Mouse (Mus musculus) kidney, postnatal 0 days (tissue): ENCODE data around the gene Gdf9. TPM values are rescaled to one million over a fixed set of nuclear protein-coding genes. Genes with fewer than 3 reads are reported as not detected.

Source experiments
- ATAC-seq: fragments of 200-750 bp; cut with Nextera tagmentation; replicated peaks from 2 replicates; pipeline ENCODE4 v1.8.0; 2017; ENCODE audit warnings: low read depth, moderate number of reproducible peaks, moderate TSS enrichment, moderate library complexity; ENCODE audit not compliant: low FRiP score
- DNase-seq: peaks from one replicate; pipeline ENCODE4 v3.0.0-alpha.2; 2016; ENCODE audit warnings: low spot score
- H3K27ac ChIP-seq: fragments of 300-500 bp; sonication (generic); 2 replicates; pipeline ENCODE4 v1.5.1; 2014; ENCODE audit warnings: mild to moderate bottlenecking
- H3K27me3 ChIP-seq: fragments of 300-500 bp; sonication (generic); 2 replicates; pipeline ENCODE4 v1.6.1; 2014; ENCODE audit warnings: low read length, mixed read lengths; ENCODE audit not compliant: insufficient read depth
- H3K36me3 ChIP-seq: fragments of 300-500 bp; sonication (generic); 2 replicates; pipeline ENCODE4 v1.6.1; 2014; ENCODE audit warnings: low read length, mixed read lengths; ENCODE audit not compliant: insufficient read depth
- H3K4me1 ChIP-seq: fragments of 300-500 bp; sonication (generic); replicated peaks from 2 replicates; pipeline ENCODE4 v1.6.1; 2014; ENCODE audit warnings: antibody characterized with exemption, low read length, mixed read lengths; ENCODE audit not compliant: insufficient read depth
- H3K4me2 ChIP-seq: fragments of 300-500 bp; sonication (generic); 2 replicates; pipeline ENCODE4 v1.6.1; 2014; ENCODE audit warnings: mild to moderate bottlenecking, low read length, moderate library complexity, mixed read lengths
- H3K4me3 ChIP-seq: fragments of 300-500 bp; sonication (generic); replicated peaks from 2 replicates; pipeline ENCODE4 v1.5.1; 2014; ENCODE audit warnings: low read depth, low read length
- H3K9ac ChIP-seq: fragments of 300-500 bp; sonication (generic); 2 replicates; pipeline ENCODE4 v1.6.1; 2014; ENCODE audit warnings: low read depth, low read length
- H3K9me3 ChIP-seq: fragments of 300-500 bp; sonication (generic); replicated peaks from 2 replicates; pipeline ENCODE4 v1.6.1; 2016; ENCODE audit warnings: low read length, inconsistent platforms, mixed read lengths
- CTCF ChIP-seq: IDR thresholded peaks from 2 replicates; pipeline ENCODE4 v1.5.1; 2016; ENCODE audit warnings: antibody characterized with exemption, low read depth, mild to moderate bottlenecking, moderate library complexity
- WGBS: fragments of 180-500 bp; shearing (Covaris S2); extraction: QIAGEN DNeasy Blood & Tissue Kit; methylation state at CpG from one replicate; pipeline ENCODE4 v1.1.7; 2014; 5-methylcytosine and 5-hydroxymethylcytosine counted together
- polyA plus RNA-seq: library from polyadenylated mRNA; unstranded; fragments of >200 nt; fragmentation: Nextera tagmentation; extraction: Ambion mirVana; gene quantifications from 2 replicates; pipeline ENCODE4 v1.2.1, GENCODE M21; 2015

Gdf9 gene
- polyA plus RNA-seq, 1 experiment from 2014 or later = 0.57 TPM

DNA sequence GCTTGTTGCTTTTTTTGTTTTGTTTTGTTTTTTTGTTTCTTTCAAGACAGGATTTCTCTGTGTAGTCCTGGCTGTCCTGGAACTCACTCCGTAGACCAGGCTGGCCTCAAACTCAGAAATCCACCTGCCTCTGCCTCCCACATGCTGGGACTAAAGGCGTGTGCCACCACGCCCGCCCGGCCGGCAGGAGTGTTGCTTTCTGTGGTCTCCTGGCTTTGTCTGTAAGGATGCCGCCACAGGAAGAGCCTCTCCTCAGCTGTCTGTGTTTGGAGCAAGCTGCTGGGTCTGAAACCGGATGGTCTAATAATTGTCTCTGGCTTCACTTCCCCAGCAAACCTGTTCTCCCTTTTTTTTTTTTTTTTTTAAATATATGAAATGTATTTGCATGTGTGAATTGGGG is 4.7 kb downstream of the Gdf9 start:
- Histone ChIP-seq H3K4me1 (no peaks in the 10 kb centered on the region; the same call in 1 of the 2 replicates), H3K9me3 (no peaks in the 10 kb centered on the region), H3K27ac (no peak overlapping the region), H3K36me3 (no peaks in the 10 kb centered on the region), H3K4me3 (no peak overlapping the region), H3K9ac (no peak overlapping the region), H3K27me3 (no peaks in the 10 kb centered on the region), H3K4me2 (no peak overlapping the region)
- WGBS = 80% methylated on average over 8 of the region's 8 CpGs
- ATAC-seq (no peak), DNase-seq (no peak)
- TF ChIP-seq CTCF = no peak

- Histone ChIP-seq H3K9me3 (no peaks in the 10 kb centered on the region), H3K27ac (no peak overlapping the region), H3K4me3 (no peak overlapping the region), H3K9ac (no peak overlapping the region), H3K27me3 (no peaks in the 10 kb centered on the region), H3K4me1 (no peaks in the 10 kb centered on the region; the same call in 1 of the 2 replicates), H3K36me3 (no peaks in the 10 kb centered on the region), H3K4me2 (no peak overlapping the region)
- DNase-seq = no peak
- ATAC-seq = no peak
- WGBS = 84% methylated on average over 6 of the region's 6 CpGs
- TF ChIP-seq CTCF = no peak
These were observed 5.5 kb downstream of the Gdf9 start for GRCm38 (mm10) chr11:53436338-53436737.

DNA sequence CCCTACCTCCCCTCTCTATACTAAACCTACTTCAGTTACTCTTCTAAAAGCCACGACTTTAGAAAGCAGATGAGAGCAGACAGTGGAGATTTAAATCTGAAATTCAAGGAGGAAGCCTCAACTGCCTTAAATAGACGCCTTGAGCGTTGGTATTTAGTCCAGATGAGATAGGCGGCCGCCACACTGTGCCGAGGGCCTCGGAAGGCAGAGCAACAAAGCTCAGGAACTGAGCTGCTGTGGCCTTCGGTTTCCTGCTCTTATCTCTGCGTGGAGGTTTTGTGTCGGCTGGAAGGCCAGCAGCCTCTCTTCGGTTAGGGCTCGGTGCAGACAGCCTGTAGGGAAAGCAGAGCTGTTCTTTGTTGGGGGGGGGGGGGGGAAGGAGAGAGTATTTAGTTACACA is 11.1 kb downstream of the Gdf9 start:
- no peak for TF ChIP-seq CTCF
- H3K27me3 ChIP-seq = no peaks in the 10 kb centered on the region
- H3K4me2 ChIP-seq = no peak overlapping the region
- no peak overlapping the region for H3K4me3 ChIP-seq
- no peak overlapping the region for H3K9ac ChIP-seq
- no peaks in the 10 kb centered on the region for H3K4me1 ChIP-seq
- WGBS = 22% methylated on average over 12 of the region's 12 CpGs
- H3K9me3 ChIP-seq = no peaks in the 10 kb centered on the region
- ATAC-seq = no peak
- no peak overlapping the region for H3K27ac ChIP-seq
- peak; percentile 37 for DNase-seq
- no peaks in the 10 kb centered on the region for H3K36me3 ChIP-seq

DNA sequence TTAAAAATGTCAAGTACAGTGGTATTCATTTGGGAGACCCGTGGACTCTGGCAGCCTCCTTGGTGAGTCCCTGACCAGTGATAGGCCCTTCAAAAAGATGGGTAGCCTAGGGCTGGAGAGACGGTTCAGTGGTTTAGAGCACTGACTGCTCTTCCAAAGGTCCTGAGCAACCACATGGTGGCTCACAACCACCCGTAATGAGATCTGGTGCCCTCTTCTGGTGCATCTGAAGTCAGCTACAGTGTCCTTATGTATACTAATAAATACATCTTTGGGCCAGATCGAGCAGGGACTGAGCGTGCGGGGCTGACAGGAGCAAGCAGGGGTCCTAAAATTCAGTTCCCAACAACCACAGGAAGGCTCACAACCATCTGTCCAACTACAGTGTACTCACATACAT is 13.0 kb downstream of the Gdf9 start:
- 35% methylated on average over 6 of the region's 6 CpGs for WGBS
- Histone ChIP-seq H3K4me3 (no peak overlapping the region), H3K36me3 (no peaks in the 10 kb centered on the region), H3K27me3 (no peaks in the 10 kb centered on the region), H3K9ac (no peak overlapping the region), H3K4me1 (no peaks in the 10 kb centered on the region), H3K27ac (no peak overlapping the region), H3K9me3 (no peaks in the 10 kb centered on the region), H3K4me2 (no peak overlapping the region)
- ATAC-seq (no peak), DNase-seq (no peak)
- peak; percentile 78 for TF ChIP-seq CTCF

DNA sequence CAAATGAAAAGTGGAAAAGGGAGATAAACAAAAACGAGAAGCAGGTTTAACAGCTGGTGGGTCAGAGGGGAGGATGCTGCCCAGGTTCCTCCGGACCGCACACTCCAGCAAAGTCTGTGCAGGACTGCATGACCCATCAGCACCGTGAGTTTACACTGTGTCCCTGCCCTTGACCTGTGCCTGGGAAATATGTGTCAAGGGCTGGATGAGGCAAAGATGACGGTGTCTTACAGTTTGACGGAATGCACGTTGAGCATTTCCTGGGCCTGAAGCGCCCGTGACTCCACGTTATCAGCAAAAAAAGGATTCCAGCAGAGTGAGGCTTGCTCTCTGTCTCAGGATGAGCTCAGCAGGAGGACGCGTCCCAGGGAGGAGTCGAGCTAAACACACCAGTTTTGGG is 14.7 kb downstream of the Gdf9 start:
- H3K9ac ChIP-seq = no peak overlapping the region
- H3K4me3 ChIP-seq = no peak overlapping the region
- H3K27ac ChIP-seq = no peak overlapping the region
- no peaks in the 10 kb centered on the region for H3K36me3 ChIP-seq
- no peaks in the 10 kb centered on the region for H3K4me1 ChIP-seq
- H3K9me3 ChIP-seq = no peaks in the 10 kb centered on the region
- no peak for DNase-seq
- no peak overlapping the region for H3K4me2 ChIP-seq
- ATAC-seq = no peak
- H3K27me3 ChIP-seq = no peaks in the 10 kb centered on the region
- 63% methylated on average over 13 of the region's 13 CpGs for WGBS
- TF ChIP-seq CTCF = no peak

DNA sequence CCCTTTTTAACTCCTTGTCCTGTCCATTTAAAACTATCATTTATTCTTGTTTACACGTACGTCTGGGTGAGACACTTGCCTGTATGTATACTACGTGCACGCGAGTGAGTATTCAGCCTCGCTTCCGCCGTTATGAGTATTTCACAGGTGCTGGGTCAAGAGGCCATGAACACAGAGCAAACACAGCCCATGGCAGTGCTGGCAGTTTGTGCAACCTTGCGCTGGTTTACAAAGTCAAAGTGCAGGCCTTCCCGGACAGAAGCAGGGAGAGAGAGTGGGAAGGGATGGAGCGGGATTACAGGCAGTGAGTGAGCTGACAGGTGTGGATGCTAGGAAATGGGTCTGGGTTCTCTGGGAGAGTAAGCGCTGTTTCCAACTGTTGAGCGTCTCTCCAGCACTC is 15.4 kb downstream of the Gdf9 start:
- ATAC-seq (no peak), DNase-seq (no peak)
- no peak overlapping the region for H3K4me3 ChIP-seq
- H3K27ac ChIP-seq = no peak overlapping the region
- no peak overlapping the region for H3K9ac ChIP-seq
- no peaks in the 10 kb centered on the region for H3K9me3 ChIP-seq
- no peaks in the 10 kb centered on the region for H3K27me3 ChIP-seq
- no peaks in the 10 kb centered on the region for H3K4me1 ChIP-seq
- 91% methylated on average over 13 of the region's 13 CpGs for WGBS
- no peak for TF ChIP-seq CTCF
- no peak overlapping the region for H3K4me2 ChIP-seq
- H3K36me3 ChIP-seq = no peaks in the 10 kb centered on the region

- H3K27ac ChIP-seq = no peak overlapping the region
- ATAC-seq (no peak), DNase-seq (no peak)
- no peak overlapping the region for H3K9ac ChIP-seq
- no peaks in the 10 kb centered on the region for H3K9me3 ChIP-seq
- no peak for TF ChIP-seq CTCF
- no peak overlapping the region for H3K4me3 ChIP-seq
- H3K4me1 ChIP-seq = no peaks in the 10 kb centered on the region
- H3K27me3 ChIP-seq = no peaks in the 10 kb centered on the region
- no peak overlapping the region for H3K4me2 ChIP-seq
- WGBS = 89% methylated on average over 8 of the region's 8 CpGs
- H3K36me3 ChIP-seq = no peaks in the 10 kb centered on the region
These were observed 17.2 kb downstream of the Gdf9 start for GRCm38 (mm10) chr11:53447996-53448395.
